Mouse (Mus musculus) activated CD4-positive, CD25-positive, alpha-beta regulatory T cell, adult 4 months (primary cell): ENCODE results near the gene Chic2. TPM values are rescaled to one million over a fixed set of nuclear protein-coding genes. Genes with fewer than 3 reads are reported as not detected.

Source experiments
- ATAC-seq: one replicate; pipeline ENCODE4 v1.8.0; 2017
- polyA plus RNA-seq, 2 experiments: library from polyadenylated mRNA; unstranded; fragments of 100-300 nt; shearing (Covaris generic); gene quantifications; one replicate each; pipeline ENCODE4 v1.2.1; 2017

The Chic2 gene
- polyA plus RNA-seq, 2 experiments from 2014 or later, result 6.0 to 8.1 TPM

- no peak for ATAC-seq
Observed at GRCm38 (mm10) chr5:74974061-74974581, 70.5 kb downstream of the Chic2 start.

- no peak for ATAC-seq
Observed at GRCm38 (mm10) chr5:74971418-74971817, 73.2 kb downstream of the Chic2 start.

GRCm38 (mm10) chr5:74969341-74969740 lies 75.2 kb downstream of the Chic2 start:
- no peak for ATAC-seq

- no peak for ATAC-seq
Observed at GRCm38 (mm10) chr5:74967882-74968281, 76.7 kb downstream of the Chic2 start.

GRCm38 (mm10) chr5:74966891-74967290 lies 77.7 kb downstream of the Chic2 start:
- ATAC-seq, result no peak

- no peak for ATAC-seq
Observed at GRCm38 (mm10) chr5:74962771-74963170, 81.8 kb downstream of the Chic2 start.

GRCm38 (mm10) chr5:74960840-74961543 lies 83.6 kb downstream of the Chic2 start:
- ATAC-seq, result no peak

- ATAC-seq, result no peak
Observed at GRCm38 (mm10) chr5:74960306-74960705, 84.3 kb downstream of the Chic2 start.

- no peak for ATAC-seq
Observed at GRCm38 (mm10) chr5:74957293-74958076, 87.1 kb downstream of the Chic2 start.

GRCm38 (mm10) chr5:74956335-74956734 lies 88.2 kb downstream of the Chic2 start:
- ATAC-seq, result no peak

GRCm38 (mm10) chr5:74955565-74955964 lies 89.0 kb downstream of the Chic2 start:
- ATAC-seq, result no peak

- ATAC-seq, result no peak
Observed at GRCm38 (mm10) chr5:74952938-74953337, 91.6 kb downstream of the Chic2 start.

- no peak for ATAC-seq
Observed at GRCm38 (mm10) chr5:74951375-74951774, 93.2 kb downstream of the Chic2 start.

- no peak for ATAC-seq
Observed at GRCm38 (mm10) chr5:74949298-74949697, 95.3 kb downstream of the Chic2 start.

- no peak for ATAC-seq
Observed at GRCm38 (mm10) chr5:74948482-74948881, 96.1 kb downstream of the Chic2 start.

Other genes with a start within 250 kb of the Chic2 start
- gene Gsx2, start 30.8 kb upstream of the Chic2 start, polyA plus RNA-seq, result not detected
- not detected for gene Pdgfra, start 107.5 kb upstream of the Chic2 start, polyA plus RNA-seq